Mouse (Mus musculus) ovary, postnatal 36 days (tissue): Measurements from ENCODE around the gene Carmil1.

ENCODE experiments used
- DNase-seq: peaks from one replicate; pipeline ENCODE4 v3.0.0; 2022; ENCODE audit warnings: low spot score, mixed read lengths

The Carmil1 gene

GRCm38 (mm10) chr13:24211229-24211628, 69.4 kb downstream of the Carmil1 start:
- no peak for DNase-seq

GRCm38 (mm10) chr13:24206097-24206496, 74.5 kb downstream of the Carmil1 start:
- DNase-seq, result no peak

- no peak for DNase-seq
Observed at GRCm38 (mm10) chr13:24202314-24202713, 78.3 kb downstream of the Carmil1 start.

- peak; percentile 39 for DNase-seq
Observed at GRCm38 (mm10) chr13:24199861-24200543, 80.6 kb downstream of the Carmil1 start.

GRCm38 (mm10) chr13:24198396-24198924, 82.1 kb downstream of the Carmil1 start:
- no peak for DNase-seq

- no peak for DNase-seq
Observed at GRCm38 (mm10) chr13:24195371-24195770, 85.2 kb downstream of the Carmil1 start.

GRCm38 (mm10) chr13:24194018-24194417, 86.6 kb downstream of the Carmil1 start:
- DNase-seq, result no peak

GRCm38 (mm10) chr13:24190875-24191663, 89.5 kb downstream of the Carmil1 start:
- no peak for DNase-seq

- no peak for DNase-seq
Observed at GRCm38 (mm10) chr13:24187026-24187425, 93.6 kb downstream of the Carmil1 start.

- no peak for DNase-seq
Observed at GRCm38 (mm10) chr13:24185641-24186040, 95.0 kb downstream of the Carmil1 start.

GRCm38 (mm10) chr13:24182878-24183277, 97.7 kb downstream of the Carmil1 start:
- no peak for DNase-seq

- no peak for DNase-seq
Observed at GRCm38 (mm10) chr13:24179538-24179937, 101.1 kb downstream of the Carmil1 start.

- no peak for DNase-seq
Observed at GRCm38 (mm10) chr13:24177600-24177999, 103.0 kb downstream of the Carmil1 start.

- DNase-seq, result no peak
Observed at GRCm38 (mm10) chr13:24176835-24177234, 103.8 kb downstream of the Carmil1 start.

- DNase-seq, result no peak
Observed at GRCm38 (mm10) chr13:24169658-24170057, 110.9 kb downstream of the Carmil1 start.

GRCm38 (mm10) chr13:24163368-24163767, 117.2 kb downstream of the Carmil1 start:
- no peak for DNase-seq

- no peak for DNase-seq
Observed at GRCm38 (mm10) chr13:24161105-24161504, 119.5 kb downstream of the Carmil1 start.

GRCm38 (mm10) chr13:24159972-24160371, 120.6 kb downstream of the Carmil1 start:
- DNase-seq, result no peak

GRCm38 (mm10) chr13:24159190-24159965, 121.2 kb downstream of the Carmil1 start:
- DNase-seq, result no peak

GRCm38 (mm10) chr13:24157560-24158011, 123.0 kb downstream of the Carmil1 start:
- DNase-seq, result no peak

- DNase-seq, result no peak
Observed at GRCm38 (mm10) chr13:24155190-24155589, 125.4 kb downstream of the Carmil1 start.
